Mouse (Mus musculus) kidney, postnatal 4 days (tissue): ENCODE measurements around the gene Cemip.

Experiments
- DNase-seq, 2 experiments: peaks; one replicate each; pipeline ENCODE4 v3.0.0; 2021; ENCODE audit warnings: mixed read lengths in 2 of 2

Gene Cemip

GRCm38 (mm10) chr7:83952511-83952910, 133.8 kb downstream of the Cemip start:
- no peak for DNase-seq

GRCm38 (mm10) chr7:83951327-83951726, 135.0 kb downstream of the Cemip start:
- DNase-seq, result no peak

- DNase-seq, result no peak
Observed at GRCm38 (mm10) chr7:83949662-83950061, 136.6 kb downstream of the Cemip start.

GRCm38 (mm10) chr7:83948743-83949142, 137.6 kb downstream of the Cemip start:
- DNase-seq, result no peak

GRCm38 (mm10) chr7:83941701-83942101, 144.6 kb downstream of the Cemip start:
- DNase-seq, result no peak

- DNase-seq, result no peak
Observed at GRCm38 (mm10) chr7:83940136-83940535, 146.2 kb downstream of the Cemip start.

- DNase-seq, result no peak
Observed at GRCm38 (mm10) chr7:83939017-83939721, 147.1 kb downstream of the Cemip start.

- no peak for DNase-seq
Observed at GRCm38 (mm10) chr7:83921637-83922036, 164.7 kb downstream of the Cemip start.

GRCm38 (mm10) chr7:83920241-83920640, 166.1 kb downstream of the Cemip start:
- DNase-seq, result no peak

- DNase-seq, result peak; percentile 92 to 93
Observed at GRCm38 (mm10) chr7:83914566-83914965, 171.7 kb downstream of the Cemip start.

- DNase-seq, result no peak
Observed at GRCm38 (mm10) chr7:83913995-83914394, 172.3 kb downstream of the Cemip start.

GRCm38 (mm10) chr7:83913405-83913932, 172.8 kb downstream of the Cemip start:
- DNase-seq, result no peak

GRCm38 (mm10) chr7:83911909-83912308, 174.4 kb downstream of the Cemip start:
- no peak for DNase-seq

- no peak for DNase-seq
Observed at GRCm38 (mm10) chr7:83904831-83905230, 181.5 kb downstream of the Cemip start.

GRCm38 (mm10) chr7:83902296-83903145, 183.8 kb downstream of the Cemip start:
- DNase-seq, result no peak

GRCm38 (mm10) chr7:83901425-83901824, 184.9 kb downstream of the Cemip start:
- DNase-seq, result no peak

GRCm38 (mm10) chr7:83900519-83900918, 185.8 kb downstream of the Cemip start:
- no peak for DNase-seq

- no peak for DNase-seq
Observed at GRCm38 (mm10) chr7:83898267-83898666, 188.0 kb downstream of the Cemip start.

- no peak for DNase-seq
Observed at GRCm38 (mm10) chr7:83896077-83896740, 190.1 kb downstream of the Cemip start.

- DNase-seq, result no peak
Observed at GRCm38 (mm10) chr7:83894348-83894747, 192.0 kb downstream of the Cemip start.

- DNase-seq, result no peak
Observed at GRCm38 (mm10) chr7:83892333-83892669, 194.0 kb downstream of the Cemip start.

GRCm38 (mm10) chr7:83891433-83892332, 194.6 kb downstream of the Cemip start:
- peak; percentile 100 for DNase-seq
